Mouse (Mus musculus): ENCODE results near the gene Phf5a.

Gene Phf5a

GRCm38 (mm10) chr15:81882348-81882747 is 10.6 kb upstream of the Phf5a start:
- DNase-seq: no peak

DNA sequence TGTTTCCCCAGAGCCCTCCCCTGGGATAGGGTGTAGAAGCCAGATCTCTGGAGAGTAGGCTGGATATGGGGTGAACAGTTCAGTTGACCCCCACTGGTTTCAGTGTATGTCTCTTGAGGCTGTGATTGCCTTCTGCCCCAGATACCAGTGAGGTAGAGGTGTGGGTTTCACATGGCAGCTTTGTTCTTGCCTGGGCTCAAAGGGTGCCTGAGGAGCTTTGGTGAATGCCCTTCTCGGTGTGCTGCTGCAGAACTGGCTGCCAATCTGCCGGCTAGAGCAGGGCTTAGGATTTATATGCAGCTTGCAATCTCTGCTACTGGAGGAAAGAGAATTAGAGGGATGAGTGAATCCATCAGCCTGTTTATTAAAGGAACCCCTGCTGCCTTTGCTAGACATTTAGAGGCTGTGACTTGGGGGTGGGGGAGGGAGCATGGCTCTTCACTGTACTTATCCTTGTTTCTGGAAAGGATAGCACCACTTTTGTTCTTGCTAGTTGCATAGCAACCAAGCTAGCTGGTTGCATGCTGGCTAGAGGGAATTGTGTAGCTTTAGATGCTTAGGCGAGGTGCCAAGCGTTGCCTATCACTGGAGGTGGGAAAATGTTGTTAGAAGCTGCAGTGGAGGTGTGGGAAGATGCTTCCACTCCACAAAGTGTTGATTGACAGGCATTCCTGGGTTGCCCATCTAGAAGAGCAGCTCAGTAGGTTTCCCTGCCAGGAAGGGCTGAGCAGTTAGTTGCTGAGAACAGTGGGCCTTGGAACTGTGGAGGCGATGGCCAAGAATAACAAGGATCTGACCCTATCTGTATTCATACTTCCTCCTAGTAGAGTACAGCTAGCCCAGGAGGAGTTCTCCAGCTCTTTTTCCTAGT is 8.1 kb upstream of the Phf5a start:
- DNase-seq: no peak

DNA sequence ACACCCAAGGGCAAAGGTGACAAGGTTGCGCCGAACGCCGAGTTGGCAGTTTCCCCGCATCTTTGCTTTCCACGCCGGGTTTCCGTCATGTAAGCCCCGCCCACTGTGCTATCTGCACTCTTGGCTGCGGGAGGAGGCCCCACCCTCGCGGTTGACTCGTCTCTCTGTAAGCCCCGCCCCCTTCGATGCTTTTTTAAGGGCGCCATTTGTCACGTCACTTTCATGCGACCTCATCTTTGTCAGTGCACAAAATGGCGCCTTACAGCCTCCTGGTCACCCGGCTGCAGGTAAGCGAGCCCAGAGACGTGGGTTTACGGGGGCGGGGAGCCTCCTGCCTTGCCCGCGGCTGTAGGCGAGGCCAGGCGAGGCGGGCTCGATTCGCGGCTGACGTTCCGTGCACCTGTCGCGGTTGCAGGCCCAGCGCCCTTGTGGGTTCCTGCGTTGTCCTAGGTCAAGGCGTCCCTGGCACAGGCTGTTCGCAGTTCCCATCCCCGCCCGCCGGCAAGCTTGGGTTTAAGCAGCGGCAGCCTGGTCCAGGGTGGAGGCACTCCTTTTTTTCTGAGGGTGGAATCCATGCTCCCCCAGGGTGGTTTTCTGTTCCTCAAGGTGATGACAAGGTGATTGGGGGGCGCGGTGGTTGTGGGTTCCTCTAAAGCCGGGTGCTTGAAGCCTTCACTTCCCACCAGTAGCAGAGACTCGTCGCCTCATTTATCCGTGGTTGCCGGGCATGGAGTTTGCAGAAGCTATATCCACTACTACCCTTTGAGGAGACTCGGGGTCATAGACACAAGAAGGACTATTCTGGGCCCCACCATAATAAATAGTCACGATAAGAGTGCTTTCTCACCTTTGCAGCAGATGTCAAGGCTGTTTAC is 788 bp upstream of the Phf5a start, which contains the start of gene Aco2:
Aco2 (plus strand) TSS at position 48 of the 875 bp plus-strand sequence.
- DNase-seq: peak; percentile 100

GRCm38 (mm10) chr15:81869985-81870384 is 1.7 kb downstream of the Phf5a start:
- no peak for DNase-seq

GRCm38 (mm10) chr15:81864238-81864637 is 7.5 kb downstream of the Phf5a start:
- no peak for DNase-seq

- peak; percentile 69 for DNase-seq
Measured at GRCm38 (mm10) chr15:81860471-81861135, 11.1 kb downstream of the Phf5a start.

GRCm38 (mm10) chr15:81859330-81860255 is 12.1 kb downstream of the Phf5a start:
- DNase-seq: peak; percentile 98

GRCm38 (mm10) chr15:81858517-81859329 is 13.0 kb downstream of the Phf5a start, which contains the start of gene Tob2:
Tob2 (minus strand) TSS chr15:81858796.
- peak; percentile 87 for DNase-seq

- peak; percentile 96 for DNase-seq
Measured at GRCm38 (mm10) chr15:81858138-81858516, 13.6 kb downstream of the Phf5a start.

GRCm38 (mm10) chr15:81857724-81858116 is 14.0 kb downstream of the Phf5a start:
- DNase-seq: no peak

DNA sequence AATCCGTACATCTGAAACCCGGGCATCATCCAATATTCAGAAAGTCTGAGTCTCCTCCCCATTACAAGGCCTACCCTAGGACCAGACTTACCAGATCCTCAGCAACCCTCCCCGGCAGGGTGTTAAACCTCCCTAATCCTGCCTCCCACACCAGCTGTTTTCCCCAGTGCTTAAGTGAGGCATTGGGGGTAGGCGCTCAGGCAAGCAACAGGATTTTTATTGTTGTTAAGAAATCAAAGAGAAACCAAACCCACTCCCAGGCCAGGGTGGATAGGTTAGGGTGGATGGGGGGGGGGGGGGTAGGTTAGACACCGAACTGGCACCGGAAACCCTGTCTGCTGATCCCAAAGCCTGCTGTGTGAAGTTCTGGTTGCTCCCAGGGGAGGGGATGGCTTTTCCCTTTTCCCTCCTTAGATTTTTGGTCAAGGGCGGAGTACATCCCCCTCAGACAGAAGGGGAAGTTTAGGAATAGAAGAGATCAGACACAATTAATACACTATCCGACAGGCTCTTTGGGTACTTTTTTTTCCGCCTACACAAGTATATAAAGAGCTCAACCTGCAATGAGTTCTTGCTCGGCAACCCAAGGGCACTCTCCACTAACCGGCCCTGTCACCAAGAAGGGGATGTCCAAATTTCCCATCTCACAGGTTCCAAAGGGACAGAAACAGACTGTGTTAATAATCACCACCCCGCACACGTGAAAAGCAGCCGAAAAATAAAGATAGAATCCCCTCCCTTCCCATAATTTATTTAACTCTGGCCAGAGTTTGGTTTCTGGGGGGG is 14.6 kb downstream of the Phf5a start:
- peak; percentile 71 for DNase-seq

DNA sequence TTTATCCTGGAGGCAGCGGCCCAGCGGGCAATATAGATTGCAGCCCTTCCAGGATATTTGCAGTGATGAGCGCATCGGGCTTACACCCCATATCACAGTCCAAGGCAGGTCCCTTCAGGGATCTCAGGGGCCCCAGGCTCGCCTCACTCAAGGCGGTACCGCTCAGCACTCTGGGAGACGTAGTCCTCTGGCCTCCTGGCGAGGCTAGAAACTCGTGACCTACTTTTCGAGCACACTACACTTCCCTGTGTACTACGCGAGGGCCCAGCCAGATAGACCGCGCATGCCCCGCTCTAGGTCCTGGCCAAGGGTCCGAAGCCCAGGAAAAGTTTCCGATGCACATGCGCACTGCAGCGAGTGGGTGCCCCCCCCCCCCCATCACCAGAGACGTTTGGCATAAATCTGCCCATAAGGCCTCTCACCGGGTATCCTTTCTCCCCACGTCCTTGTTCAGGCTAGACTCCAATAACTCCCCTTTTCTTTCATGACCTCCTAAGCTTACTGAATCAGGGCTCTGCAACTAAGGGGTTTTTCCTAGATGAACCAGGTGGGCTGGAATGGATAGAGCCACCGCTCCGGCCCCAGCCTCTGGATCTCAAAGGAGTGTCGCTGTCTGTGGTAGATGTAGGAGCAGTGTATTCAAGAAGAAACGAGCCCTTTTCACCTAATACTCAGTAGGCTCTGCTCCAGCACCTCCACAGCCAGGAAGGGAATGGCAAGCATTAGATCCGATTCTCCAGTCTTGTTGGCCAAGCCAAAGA is 15.5 kb downstream of the Phf5a start:
- peak; percentile 95 for DNase-seq

GRCm38 (mm10) chr15:81853081-81853480 is 18.6 kb downstream of the Phf5a start:
- no peak for DNase-seq

DNA sequence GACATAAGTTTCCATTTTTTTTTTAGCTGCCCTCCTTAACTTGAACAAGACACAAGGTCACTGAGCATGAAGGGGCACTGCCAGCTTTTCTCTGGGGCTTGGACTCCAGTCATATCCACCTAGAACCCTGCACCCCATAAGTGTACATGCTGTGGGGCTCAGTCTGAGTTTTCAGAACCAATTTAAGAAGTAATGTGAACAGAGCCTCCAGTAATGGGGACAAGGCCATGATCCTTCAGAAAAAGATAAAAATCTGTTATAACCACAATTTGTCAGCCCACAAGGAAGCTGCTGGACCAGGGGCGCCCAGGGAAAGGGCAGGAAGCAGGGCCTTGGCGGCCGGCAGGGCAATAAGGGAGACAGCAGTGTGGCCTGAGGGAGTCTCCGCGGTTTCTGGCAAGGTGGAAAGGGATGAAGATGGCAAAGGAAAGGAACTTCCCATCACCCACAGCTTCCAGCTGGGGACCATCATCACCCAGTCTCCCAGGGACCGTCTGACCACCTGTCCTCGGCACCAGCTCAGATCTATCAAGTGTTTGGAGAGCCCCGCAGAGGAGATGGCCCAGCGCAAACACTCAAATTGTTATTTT is 19.2 kb downstream of the Phf5a start:
- DNase-seq: peak; percentile 69

- no peak for DNase-seq
Measured at GRCm38 (mm10) chr15:81851375-81851774, 20.3 kb downstream of the Phf5a start.

DNA sequence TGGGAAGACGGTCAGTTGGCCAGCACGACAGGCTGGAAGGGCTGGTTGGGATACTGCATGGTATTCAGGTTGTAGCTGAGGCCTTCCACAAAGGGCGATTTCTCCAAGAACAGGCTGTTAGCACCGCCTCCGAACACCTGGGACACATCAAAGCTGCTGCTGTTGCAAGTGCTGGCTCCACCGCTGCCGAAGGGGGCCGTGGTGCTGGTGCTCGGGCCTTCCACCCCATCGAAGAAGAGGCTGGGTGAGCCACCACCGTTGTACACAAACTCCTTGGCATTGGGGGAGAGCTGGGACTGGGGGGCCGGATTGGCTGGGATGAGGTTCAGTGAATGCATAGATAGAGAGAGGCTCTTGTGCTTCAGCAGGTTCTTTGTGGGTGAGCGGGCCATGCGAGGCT is 21.0 kb downstream of the Phf5a start:
- DNase-seq: peak; percentile 48

- peak; percentile 82 for DNase-seq
Measured at GRCm38 (mm10) chr15:81849104-81849503, 22.6 kb downstream of the Phf5a start.

- peak; percentile 77 for DNase-seq
Measured at GRCm38 (mm10) chr15:81848301-81848700, 23.4 kb downstream of the Phf5a start.

DNA sequence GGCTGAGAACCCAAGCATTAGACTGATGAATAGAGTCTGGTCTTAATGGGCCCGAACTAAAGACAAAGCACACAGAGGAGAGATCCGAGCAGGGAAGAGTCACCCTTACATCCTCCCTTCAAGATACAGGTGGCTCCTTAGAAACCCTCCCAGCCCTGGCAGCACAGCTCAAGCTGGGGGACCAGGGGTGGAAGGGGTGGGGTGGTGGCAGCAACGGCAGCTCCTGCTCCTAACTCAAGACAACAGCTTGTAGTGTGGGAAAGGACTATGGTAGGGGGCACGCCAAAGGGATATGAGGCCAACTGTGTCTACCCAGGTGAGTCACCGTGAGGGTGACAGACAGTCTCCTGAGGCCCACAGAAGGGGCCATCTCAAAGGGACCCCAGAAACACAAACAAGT is 23.9 kb downstream of the Phf5a start:
- peak; percentile 47 for DNase-seq
